Mouse (Mus musculus) ovary, adult 18-20 months (tissue): ENCODE measurements around the gene Eif3i.
A peak's percentile ranks its signal among the peaks of the same experiment; 100 is the strongest.

Source experiments
- DNase-seq: peaks from one replicate; pipeline ENCODE4 v3.0.0; 2022; ENCODE audit warnings: low spot score, mixed read lengths

The Eif3i gene

GRCm38 (mm10) chr4:129600233-129601158 is at the start of gene Eif3i, which contains the start of gene Tmem234:
Gene Eif3i, minus strand, starts transcription at chr4:129600648.
Gene Tmem234, plus strand, starts transcription at chr4:129600668.
- DNase-seq = peak; percentile 70

GRCm38 (mm10) chr4:129648656-129649055 is 48.2 kb upstream of the Eif3i start:
- no peak for DNase-seq

GRCm38 (mm10) chr4:129645204-129645603 is 44.8 kb upstream of the Eif3i start:
- no peak for DNase-seq

- DNase-seq = no peak
These were observed 41.3 kb upstream of the Eif3i start for GRCm38 (mm10) chr4:129641756-129642155.

- DNase-seq = peak; percentile 96
These were observed 40.4 kb upstream of the Eif3i start, which contains the start of gene Txlna for GRCm38 (mm10) chr4:129640638-129641467. Gene Txlna, minus strand, starts transcription at chr4:129641065.

GRCm38 (mm10) chr4:129640101-129640637 is 39.7 kb upstream of the Eif3i start:
- peak; percentile 26 for DNase-seq

GRCm38 (mm10) chr4:129639221-129639620 is 38.8 kb upstream of the Eif3i start:
- DNase-seq = no peak

- no peak for DNase-seq
These were observed 33.4 kb upstream of the Eif3i start for GRCm38 (mm10) chr4:129633852-129634251.

GRCm38 (mm10) chr4:129631867-129632266 is 31.4 kb upstream of the Eif3i start:
- DNase-seq = no peak

- no peak for DNase-seq
These were observed 30.5 kb upstream of the Eif3i start for GRCm38 (mm10) chr4:129630944-129631343.

GRCm38 (mm10) chr4:129626035-129626434 is 25.6 kb upstream of the Eif3i start:
- DNase-seq = no peak

- DNase-seq = no peak
These were observed 25.0 kb upstream of the Eif3i start for GRCm38 (mm10) chr4:129625496-129625895.

- no peak for DNase-seq
These were observed 24.6 kb upstream of the Eif3i start for GRCm38 (mm10) chr4:129625029-129625370.

GRCm38 (mm10) chr4:129624281-129625028 is 24.0 kb upstream of the Eif3i start:
- peak; percentile 81 for DNase-seq

- DNase-seq = peak; percentile 37
These were observed 23.2 kb upstream of the Eif3i start, which contains the start of gene Ccdc28b for GRCm38 (mm10) chr4:129623681-129624091. Gene Ccdc28b, minus strand, starts transcription at chr4:129623947.

- no peak for DNase-seq
These were observed 22.5 kb upstream of the Eif3i start for GRCm38 (mm10) chr4:129622803-129623535.

- no peak for DNase-seq
These were observed 21.8 kb upstream of the Eif3i start for GRCm38 (mm10) chr4:129622120-129622802.

- DNase-seq = peak; percentile 74
These were observed 20.9 kb upstream of the Eif3i start for GRCm38 (mm10) chr4:129621283-129621841.

GRCm38 (mm10) chr4:129620419-129621282 is 20.2 kb upstream of the Eif3i start:
- DNase-seq = no peak
